Mouse (Mus musculus): ENCODE measurements at regions not wholly inside any gene's neighbourhood (a gene's known extent, or its start where the extent isn't known, plus 50 kb on each side); places are given as distances from the start of the nearest gene placed in this dataset.

GRCm38 (mm10) chr3:54474209-54474608, 113.3 kb downstream of the Postn start:
- no peak overlapping the region for H3K9ac ChIP-seq (replicated peaks)
- no peaks in the 10 kb centered on the region for H3K27me3 ChIP-seq (ENCODE audit: control insufficient read depth, insufficient read depth, low read length)
- no peaks in the 10 kb centered on the region; a peak in 1 of 4 replicates for H3K4me1 ChIP-seq (replicated peaks; ENCODE audit: control insufficient read depth in 2 of 2, insufficient read depth in 2 of 2, low read length in 1 of 2)
- H3K27ac ChIP-seq = no peak overlapping the region
- no peak for TF ChIP-seq CTCF (IDR thresholded peaks at IDR 0.05; ENCODE audit: low read depth)
- no peak for TF ChIP-seq EP300 (IDR thresholded peaks at IDR 0.05; ENCODE audit: low read depth)
- no peaks in the 10 kb centered on the region for H3K36me3 ChIP-seq (replicated peaks; ENCODE audit: control insufficient read depth, insufficient read depth, low read depth)
- ATAC-seq (ENCODE audit: insufficient read depth) = no peak
- WGBS (ENCODE audit: insufficient replicate concordance) = 59% methylated on average over 6 of the region's 6 CpGs
- DNase-seq (ENCODE audit: low read depth in 3 of 3, low spot score in 3 of 3) = no peak
- no peak overlapping the region for H3K4me3 ChIP-seq (ENCODE audit: insufficient read depth in 1 of 2, low read depth in 2 of 2, low read length in 2 of 2)
- H3K9me3 ChIP-seq (ENCODE audit: control insufficient read depth, low read length) = no peaks in the 10 kb centered on the region
- no peak overlapping the region for H3K4me2 ChIP-seq (ENCODE audit: low read depth)

GRCm38 (mm10) chr3:54475879-54476278, 115.0 kb downstream of the Postn start:
- Histone ChIP-seq H3K4me2 (ENCODE audit: low read depth) (no peak overlapping the region), H3K4me3 (ENCODE audit: insufficient read depth in 1 of 2, low read depth in 2 of 2, low read length in 2 of 2) (no peak overlapping the region), H3K9ac (replicated peaks) (no peak overlapping the region), H3K27ac (no peak overlapping the region), H3K27me3 (ENCODE audit: control insufficient read depth, insufficient read depth, low read length) (no peaks in the 10 kb centered on the region), H3K36me3 (replicated peaks; ENCODE audit: control insufficient read depth, insufficient read depth, low read depth) (no peaks in the 10 kb centered on the region), H3K4me1 (replicated peaks; ENCODE audit: control insufficient read depth in 2 of 2, insufficient read depth in 2 of 2, low read length in 1 of 2) (no peaks in the 10 kb centered on the region; a peak in 1 of 4 replicates), H3K9me3 (ENCODE audit: control insufficient read depth, low read length) (no peaks in the 10 kb centered on the region)
- 58% methylated on average over 3 of the region's 3 CpGs for WGBS (ENCODE audit: insufficient replicate concordance)
- TF ChIP-seq EP300 (IDR thresholded peaks at IDR 0.05; ENCODE audit: low read depth) (no peak), CTCF (IDR thresholded peaks at IDR 0.05; ENCODE audit: low read depth) (no peak)
- DNase-seq (ENCODE audit: low read depth in 3 of 3, low spot score in 3 of 3) (no peak), ATAC-seq (ENCODE audit: insufficient read depth) (no peak)

- Histone ChIP-seq H3K4me2 (ENCODE audit: low read depth) (no peak overlapping the region), H3K27me3 (ENCODE audit: control insufficient read depth, insufficient read depth, low read length) (no peaks in the 10 kb centered on the region), H3K9ac (replicated peaks) (no peak overlapping the region), H3K9me3 (ENCODE audit: control insufficient read depth, low read length) (no peaks in the 10 kb centered on the region), H3K4me3 (ENCODE audit: insufficient read depth in 1 of 2, low read depth in 2 of 2, low read length in 2 of 2) (no peak overlapping the region), H3K36me3 (replicated peaks; ENCODE audit: control insufficient read depth, insufficient read depth, low read depth) (no peaks in the 10 kb centered on the region), H3K4me1 (replicated peaks; ENCODE audit: control insufficient read depth in 2 of 2, insufficient read depth in 2 of 2, low read length in 1 of 2) (no peaks in the 10 kb centered on the region; a peak in 1 of 4 replicates), H3K27ac (no peak overlapping the region)
- ATAC-seq (ENCODE audit: insufficient read depth) (no peak), DNase-seq (ENCODE audit: low read depth in 3 of 3, low spot score in 3 of 3) (no peak)
- TF ChIP-seq EP300 (IDR thresholded peaks at IDR 0.05; ENCODE audit: low read depth) = no peak
- no peak for TF ChIP-seq CTCF (IDR thresholded peaks at IDR 0.05; ENCODE audit: low read depth)
- WGBS (ENCODE audit: insufficient replicate concordance) = 67% methylated on average over 4 of the region's 4 CpGs
These were observed 117.1 kb downstream of the Postn start for GRCm38 (mm10) chr3:54477986-54478385.

- no peak for ATAC-seq (ENCODE audit: insufficient read depth)
These were observed 119.3 kb downstream of the Postn start for GRCm38 (mm10) chr3:54480251-54480650.

GRCm38 (mm10) chr3:54487346-54487745, 126.4 kb downstream of the Postn start:
- Histone ChIP-seq H3K4me2 (ENCODE audit: low read depth) (no peak overlapping the region), H3K9me3 (ENCODE audit: control insufficient read depth, low read length) (no peaks in the 10 kb centered on the region), H3K4me1 (replicated peaks; ENCODE audit: control insufficient read depth in 2 of 2, insufficient read depth in 2 of 2, low read length in 1 of 2) (no peaks in the 10 kb centered on the region), H3K27me3 (ENCODE audit: control insufficient read depth, insufficient read depth, low read length) (no peaks in the 10 kb centered on the region), H3K4me3 (ENCODE audit: insufficient read depth in 1 of 2, low read depth in 2 of 2, low read length in 2 of 2) (no peak overlapping the region), H3K36me3 (replicated peaks; ENCODE audit: control insufficient read depth, insufficient read depth, low read depth) (no peaks in the 10 kb centered on the region), H3K27ac (no peak overlapping the region), H3K9ac (replicated peaks) (no peak overlapping the region)
- no peak for ATAC-seq (ENCODE audit: insufficient read depth)
- WGBS (ENCODE audit: insufficient replicate concordance) = 64% methylated on average over 2 of the region's 2 CpGs
- no peak for DNase-seq (ENCODE audit: low read depth in 3 of 3, low spot score in 3 of 3)
- TF ChIP-seq EP300 (IDR thresholded peaks at IDR 0.05; ENCODE audit: low read depth) (no peak), CTCF (IDR thresholded peaks at IDR 0.05; ENCODE audit: low read depth) (no peak)

More at GRCm38 (mm10) chr3:54480251-54480650, 119.3 kb downstream of the Postn start:
- no peak overlapping the region for H3K27ac ChIP-seq
- DNase-seq (ENCODE audit: low read depth in 3 of 3, low spot score in 3 of 3) = no peak
- H3K4me1 ChIP-seq (replicated peaks; ENCODE audit: control insufficient read depth in 2 of 2, insufficient read depth in 2 of 2, low read length in 1 of 2) = no peaks in the 10 kb centered on the region; a peak in 1 of 4 replicates
- no peak overlapping the region for H3K4me2 ChIP-seq (ENCODE audit: low read depth)
- H3K4me3 ChIP-seq (ENCODE audit: insufficient read depth in 1 of 2, low read depth in 2 of 2, low read length in 2 of 2) = no peak overlapping the region
- 76% methylated on average over 6 of the region's 6 CpGs for WGBS (ENCODE audit: insufficient replicate concordance)
- no peak for TF ChIP-seq EP300 (IDR thresholded peaks at IDR 0.05; ENCODE audit: low read depth)
- no peak for TF ChIP-seq CTCF (IDR thresholded peaks at IDR 0.05; ENCODE audit: low read depth)
- H3K36me3 ChIP-seq (replicated peaks; ENCODE audit: control insufficient read depth, insufficient read depth, low read depth) = no peaks in the 10 kb centered on the region
- H3K9me3 ChIP-seq (ENCODE audit: control insufficient read depth, low read length) = no peaks in the 10 kb centered on the region
- H3K9ac ChIP-seq (replicated peaks) = no peak overlapping the region
- H3K27me3 ChIP-seq (ENCODE audit: control insufficient read depth, insufficient read depth, low read length) = no peaks in the 10 kb centered on the region

Data from liver, embryonic 14.5 days (tissue).